Mouse (Mus musculus) midbrain, embryonic 11.5 days (tissue): Measurements from ENCODE around the gene Ankrd10. TPM values are rescaled to one million over a fixed set of nuclear protein-coding genes. Genes with fewer than 3 reads are reported as not detected.

Experiments
- ATAC-seq: fragments of 200-750 bp; cut with Nextera tagmentation; 2 replicates; pipeline ENCODE4 v1.8.0; 2017; ENCODE audit warnings: moderate TSS enrichment, moderate library complexity; ENCODE audit not compliant: low FRiP score
- DNase-seq: peaks from one replicate; pipeline ENCODE4 v3.0.0; 2015; ENCODE audit warnings: low spot score; ENCODE audit errors: missing footprints
- H3K27ac ChIP-seq: fragments of 300-500 bp; sonication (generic); 2 replicates; pipeline ENCODE4 v1.5.1; 2014; ENCODE audit warnings: low read depth, low read length
- H3K27me3 ChIP-seq: fragments of 300-500 bp; sonication (generic); 2 replicates; pipeline ENCODE4 v1.6.1; 2014; ENCODE audit warnings: mild to moderate bottlenecking, low read length, moderate library complexity, mixed read lengths; ENCODE audit not compliant: control insufficient read depth, insufficient read depth
- H3K36me3 ChIP-seq: fragments of 300-500 bp; sonication (generic); 2 replicates; pipeline ENCODE4 v1.6.1; 2014; ENCODE audit warnings: mild to moderate bottlenecking, low read length, moderate library complexity, mixed read lengths; ENCODE audit not compliant: control insufficient read depth, insufficient read depth
- H3K4me1 ChIP-seq: fragments of 300-500 bp; sonication (generic); 2 replicates; pipeline ENCODE4 v1.6.1; 2014; ENCODE audit warnings: low read length; ENCODE audit not compliant: control insufficient read depth, insufficient read depth
- H3K4me2 ChIP-seq: fragments of 300-500 bp; sonication (generic); 2 replicates; pipeline ENCODE4 v1.6.1; 2014; ENCODE audit warnings: mild to moderate bottlenecking, moderate library complexity
- H3K4me3 ChIP-seq: fragments of 300-500 bp; sonication (generic); 2 replicates; pipeline ENCODE4 v1.5.1; 2014; ENCODE audit warnings: low read depth, low read length
- H3K9ac ChIP-seq: fragments of 300-500 bp; sonication (generic); 2 replicates; pipeline ENCODE4 v1.6.1; 2014; ENCODE audit warnings: low read length
- H3K9me3 ChIP-seq: fragments of 300-500 bp; sonication (generic); 2 replicates; pipeline ENCODE4 v1.6.1; 2016; ENCODE audit warnings: low read length; ENCODE audit not compliant: control insufficient read depth
- WGBS: fragments of 180-500 bp; shearing (Covaris S2); extraction: QIAGEN DNeasy Blood & Tissue Kit; methylation state at CpG from one replicate; pipeline ENCODE4 v1.1.7; 2014; 5-methylcytosine and 5-hydroxymethylcytosine counted together
- polyA plus RNA-seq: library from polyadenylated mRNA; unstranded; fragments of >200 nt; fragmentation: Nextera tagmentation; extraction: Ambion mirVana; gene quantifications from 2 replicates; pipeline ENCODE4 v1.2.1, GENCODE M21; 2014

Gene Ankrd10
- polyA plus RNA-seq, 1 experiment from 2014 or later = 90.2 TPM

- Histone ChIP-seq H3K4me2 (peak overlapping the region; percentile 89), H3K9me3 (no peaks in the 10 kb centered on the region; the same call in 1 of the 2 replicates), H3K36me3 (peaks cover 7% of the 10 kb centered on the region; the same call in 1 of the 2 replicates), H3K4me3 (peak overlapping the region; percentile 97), H3K9ac (peak overlapping the region; percentile 99), H3K27me3 (no peaks in the 10 kb centered on the region), H3K27ac (peak overlapping the region; percentile 97), H3K4me1 (peaks cover 14% of the 10 kb centered on the region)
- WGBS = 4% methylated on average over 30 of the region's 30 CpGs
- peak; percentile 98 for DNase-seq
- ATAC-seq = peak; percentile 65
Observed at GRCm38 (mm10) chr8:11636324-11637057, 934 bp upstream of the Ankrd10 start.

DNA sequence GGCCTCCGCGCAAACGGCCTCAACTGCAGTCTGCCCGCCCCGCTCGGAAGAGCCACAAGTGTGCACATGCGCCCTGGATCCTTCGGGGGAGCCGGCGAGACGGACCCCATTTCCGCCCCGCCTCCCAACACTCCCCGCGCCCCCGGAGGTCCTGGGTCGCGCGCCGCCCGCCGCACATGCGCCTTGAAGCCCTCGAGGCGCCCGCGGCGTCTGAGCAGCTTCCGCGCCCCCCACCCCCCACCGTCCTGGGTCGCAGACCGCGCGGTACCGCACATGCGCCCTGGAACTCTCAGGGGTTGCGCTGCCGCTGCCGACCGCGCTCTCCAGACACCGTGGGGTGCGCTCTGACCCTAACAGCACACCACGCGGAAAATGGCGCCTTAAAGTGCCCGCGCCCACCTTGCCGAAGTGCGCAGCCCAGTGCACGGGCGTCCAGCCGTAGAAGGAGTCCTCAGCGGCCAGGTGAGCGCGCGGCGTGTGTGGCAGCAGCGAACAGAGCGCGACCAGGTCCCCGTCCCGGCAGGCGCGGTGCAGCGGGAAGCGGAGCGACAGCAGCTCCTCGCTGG is 462 bp downstream of the Ankrd10 start:
- Histone ChIP-seq H3K27ac (peak overlapping the region; percentile 97), H3K4me2 (peak overlapping the region; percentile 89), H3K9me3 (no peaks in the 10 kb centered on the region), H3K4me3 (peak overlapping the region; percentile 97), H3K9ac (peak overlapping the region; percentile 99), H3K27me3 (no peaks in the 10 kb centered on the region), H3K4me1 (peaks cover 17% of the 10 kb centered on the region), H3K36me3 (peaks cover 19% of the 10 kb centered on the region)
- DNase-seq (peak; percentile 99), ATAC-seq (peak; percentile 84)
- under 1% methylated on average over 69 of the region's 70 CpGs for WGBS

GRCm38 (mm10) chr8:11634331-11635011 is 1.1 kb downstream of the Ankrd10 start:
- Histone ChIP-seq H3K27ac (peak overlapping the region; percentile 97; the same call in 1 of the 2 replicates), H3K36me3 (peaks cover 20% of the 10 kb centered on the region), H3K4me1 (peaks cover 17% of the 10 kb centered on the region), H3K9ac (peak overlapping the region; percentile 99), H3K4me3 (peak overlapping the region; percentile 97), H3K4me2 (peak overlapping the region; percentile 89), H3K9me3 (no peaks in the 10 kb centered on the region), H3K27me3 (no peaks in the 10 kb centered on the region)
- DNase-seq = no peak
- WGBS = 1% methylated on average over 39 of the region's 39 CpGs
- peak; percentile 34 for ATAC-seq

- peak overlapping the region; percentile 89 for H3K4me2 ChIP-seq
- H3K27me3 ChIP-seq = no peaks in the 10 kb centered on the region
- H3K4me1 ChIP-seq = peaks cover 17% of the 10 kb centered on the region
- H3K27ac ChIP-seq = no peak overlapping the region
- H3K4me3 ChIP-seq = peak overlapping the region; percentile 97
- WGBS = 79% methylated on average over 7 of the region's 7 CpGs
- H3K9ac ChIP-seq = peak overlapping the region; percentile 99
- H3K9me3 ChIP-seq = no peaks in the 10 kb centered on the region
- DNase-seq = no peak
- no peak for ATAC-seq
- peaks cover 20% of the 10 kb centered on the region for H3K36me3 ChIP-seq
Observed at GRCm38 (mm10) chr8:11633414-11633813, 2.1 kb downstream of the Ankrd10 start.

DNA sequence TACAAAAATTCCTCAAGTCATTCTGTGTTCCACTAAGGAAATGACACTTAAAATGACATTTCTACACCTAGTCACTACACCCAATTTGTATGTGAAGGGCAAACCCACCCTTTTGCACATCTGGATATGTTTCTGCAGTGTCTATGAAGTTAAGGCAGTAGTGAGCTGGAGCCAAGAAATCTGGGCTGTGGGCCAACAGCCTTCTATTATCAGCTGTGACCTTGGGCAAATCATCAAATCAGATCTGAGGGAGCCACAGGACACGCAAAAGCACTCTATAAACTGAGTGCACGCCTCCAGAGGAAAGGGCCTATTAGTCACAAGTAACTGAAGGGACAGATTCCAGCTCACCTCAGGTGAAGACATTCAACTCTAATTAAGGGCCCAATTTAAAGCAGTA is 3.2 kb downstream of the Ankrd10 start:
- DNase-seq (no peak), ATAC-seq (no peak)
- Histone ChIP-seq H3K36me3 (peaks cover 28% of the 10 kb centered on the region), H3K9me3 (no peaks in the 10 kb centered on the region), H3K4me1 (peaks cover 17% of the 10 kb centered on the region), H3K27ac (no peak overlapping the region), H3K4me3 (no peak overlapping the region), H3K27me3 (no peaks in the 10 kb centered on the region), H3K9ac (no peak overlapping the region), H3K4me2 (no peak overlapping the region)
- 84% methylated on average over 2 of the region's 2 CpGs for WGBS

DNA sequence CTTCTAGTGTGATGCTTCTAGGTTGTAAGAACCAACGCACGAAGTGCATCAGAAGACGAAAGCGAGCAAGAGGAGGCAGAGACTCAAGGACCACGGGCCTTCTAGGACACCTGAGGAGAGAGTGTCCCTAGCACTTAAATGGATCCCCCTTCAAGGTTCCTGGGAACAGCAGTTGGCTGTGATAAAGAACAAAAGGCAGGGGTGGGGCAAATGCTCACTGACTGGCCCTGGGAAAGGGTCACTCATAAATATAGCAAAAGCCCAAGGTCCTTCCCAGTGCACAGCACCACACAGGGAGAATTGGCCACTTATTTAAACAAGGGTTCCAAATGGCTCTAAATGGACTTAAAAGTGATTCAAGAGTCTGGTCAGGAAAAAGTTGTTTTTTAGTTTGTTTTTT is 6.4 kb downstream of the Ankrd10 start:
- H3K27me3 ChIP-seq = no peaks in the 10 kb centered on the region
- no peak for DNase-seq
- H3K9me3 ChIP-seq = no peaks in the 10 kb centered on the region
- WGBS = 85% methylated on average over 5 of the region's 5 CpGs
- H3K9ac ChIP-seq = no peak overlapping the region
- H3K36me3 ChIP-seq = peaks cover 32% of the 10 kb centered on the region
- no peak overlapping the region for H3K4me2 ChIP-seq
- H3K27ac ChIP-seq = no peak overlapping the region
- peaks cover 12% of the 10 kb centered on the region for H3K4me1 ChIP-seq
- H3K4me3 ChIP-seq = no peak overlapping the region
- no peak for ATAC-seq

GRCm38 (mm10) chr8:11628506-11629132 is 6.9 kb downstream of the Ankrd10 start:
- Histone ChIP-seq H3K9ac (no peak overlapping the region), H3K9me3 (no peaks in the 10 kb centered on the region), H3K36me3 (peaks cover 32% of the 10 kb centered on the region), H3K27ac (no peak overlapping the region), H3K4me2 (no peak overlapping the region), H3K4me3 (no peak overlapping the region), H3K27me3 (no peaks in the 10 kb centered on the region; the same call in 1 of the 2 replicates), H3K4me1 (peaks cover 6% of the 10 kb centered on the region)
- no peak for DNase-seq
- ATAC-seq = no peak
- 86% methylated on average over 7 of the region's 7 CpGs for WGBS

DNA sequence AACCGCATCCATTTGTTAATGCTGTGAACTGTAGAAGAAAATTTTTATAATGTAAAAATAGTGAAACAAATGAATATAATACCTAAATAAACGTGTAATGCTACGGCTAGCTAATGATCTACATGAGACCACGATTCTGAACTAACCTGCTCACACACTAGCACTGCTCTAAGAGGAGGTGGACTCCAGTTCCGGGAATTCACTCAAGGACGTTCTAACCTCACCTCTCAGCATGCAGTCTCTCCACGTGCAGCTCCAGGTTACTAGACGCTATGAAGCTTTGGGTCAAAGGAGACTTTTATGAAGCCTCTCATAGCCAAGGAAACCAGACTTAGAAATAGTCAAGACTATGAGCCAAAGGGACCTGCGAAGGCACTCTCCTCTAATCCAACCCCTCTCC is 7.8 kb downstream of the Ankrd10 start:
- Histone ChIP-seq H3K4me2 (no peak overlapping the region), H3K36me3 (peaks cover 32% of the 10 kb centered on the region), H3K27ac (no peak overlapping the region), H3K4me3 (no peak overlapping the region), H3K9me3 (no peaks in the 10 kb centered on the region), H3K27me3 (no peaks in the 10 kb centered on the region; the same call in 1 of the 2 replicates), H3K4me1 (peaks cover 2% of the 10 kb centered on the region; the same call in 1 of the 2 replicates), H3K9ac (no peak overlapping the region)
- no peak for DNase-seq
- 90% methylated on average over 9 of the region's 9 CpGs for WGBS
- no peak for ATAC-seq
